Mouse (Mus musculus) kidney, postnatal 0 days (tissue): Measurements from ENCODE around the gene Lmx1b. TPM values are rescaled to one million over a fixed set of nuclear protein-coding genes. Genes with fewer than 3 reads are reported as not detected.

Experiments used
- ATAC-seq: fragments of 200-750 bp; cut with Nextera tagmentation; replicated peaks from 2 replicates; pipeline ENCODE4 v1.8.0; 2017; ENCODE audit warnings: low read depth, moderate number of reproducible peaks, moderate TSS enrichment, moderate library complexity; ENCODE audit not compliant: low FRiP score
- DNase-seq: peaks from one replicate; pipeline ENCODE4 v3.0.0-alpha.2; 2016; ENCODE audit warnings: low spot score
- H3K27ac ChIP-seq: fragments of 300-500 bp; sonication (generic); 2 replicates; pipeline ENCODE4 v1.5.1; 2014; ENCODE audit warnings: mild to moderate bottlenecking
- H3K27me3 ChIP-seq: fragments of 300-500 bp; sonication (generic); 2 replicates; pipeline ENCODE4 v1.6.1; 2014; ENCODE audit warnings: low read length, mixed read lengths; ENCODE audit not compliant: insufficient read depth
- H3K36me3 ChIP-seq: fragments of 300-500 bp; sonication (generic); 2 replicates; pipeline ENCODE4 v1.6.1; 2014; ENCODE audit warnings: low read length, mixed read lengths; ENCODE audit not compliant: insufficient read depth
- H3K4me1 ChIP-seq: fragments of 300-500 bp; sonication (generic); replicated peaks from 2 replicates; pipeline ENCODE4 v1.6.1; 2014; ENCODE audit warnings: antibody characterized with exemption, low read length, mixed read lengths; ENCODE audit not compliant: insufficient read depth
- H3K4me2 ChIP-seq: fragments of 300-500 bp; sonication (generic); 2 replicates; pipeline ENCODE4 v1.6.1; 2014; ENCODE audit warnings: mild to moderate bottlenecking, low read length, moderate library complexity, mixed read lengths
- H3K4me3 ChIP-seq: fragments of 300-500 bp; sonication (generic); replicated peaks from 2 replicates; pipeline ENCODE4 v1.5.1; 2014; ENCODE audit warnings: low read depth, low read length
- H3K9ac ChIP-seq: fragments of 300-500 bp; sonication (generic); 2 replicates; pipeline ENCODE4 v1.6.1; 2014; ENCODE audit warnings: low read depth, low read length
- H3K9me3 ChIP-seq: fragments of 300-500 bp; sonication (generic); replicated peaks from 2 replicates; pipeline ENCODE4 v1.6.1; 2016; ENCODE audit warnings: low read length, inconsistent platforms, mixed read lengths
- CTCF ChIP-seq: IDR thresholded peaks from 2 replicates; pipeline ENCODE4 v1.5.1; 2016; ENCODE audit warnings: antibody characterized with exemption, low read depth, mild to moderate bottlenecking, moderate library complexity
- WGBS: fragments of 180-500 bp; shearing (Covaris S2); extraction: QIAGEN DNeasy Blood & Tissue Kit; methylation state at CpG from one replicate; pipeline ENCODE4 v1.1.7; 2014; 5-methylcytosine and 5-hydroxymethylcytosine counted together
- polyA plus RNA-seq: library from polyadenylated mRNA; unstranded; fragments of >200 nt; fragmentation: Nextera tagmentation; extraction: Ambion mirVana; gene quantifications from 2 replicates; pipeline ENCODE4 v1.2.1, GENCODE M21; 2015

Gene Lmx1b
- polyA plus RNA-seq, 1 experiment from 2014 or later = 0.88 TPM

DNA sequence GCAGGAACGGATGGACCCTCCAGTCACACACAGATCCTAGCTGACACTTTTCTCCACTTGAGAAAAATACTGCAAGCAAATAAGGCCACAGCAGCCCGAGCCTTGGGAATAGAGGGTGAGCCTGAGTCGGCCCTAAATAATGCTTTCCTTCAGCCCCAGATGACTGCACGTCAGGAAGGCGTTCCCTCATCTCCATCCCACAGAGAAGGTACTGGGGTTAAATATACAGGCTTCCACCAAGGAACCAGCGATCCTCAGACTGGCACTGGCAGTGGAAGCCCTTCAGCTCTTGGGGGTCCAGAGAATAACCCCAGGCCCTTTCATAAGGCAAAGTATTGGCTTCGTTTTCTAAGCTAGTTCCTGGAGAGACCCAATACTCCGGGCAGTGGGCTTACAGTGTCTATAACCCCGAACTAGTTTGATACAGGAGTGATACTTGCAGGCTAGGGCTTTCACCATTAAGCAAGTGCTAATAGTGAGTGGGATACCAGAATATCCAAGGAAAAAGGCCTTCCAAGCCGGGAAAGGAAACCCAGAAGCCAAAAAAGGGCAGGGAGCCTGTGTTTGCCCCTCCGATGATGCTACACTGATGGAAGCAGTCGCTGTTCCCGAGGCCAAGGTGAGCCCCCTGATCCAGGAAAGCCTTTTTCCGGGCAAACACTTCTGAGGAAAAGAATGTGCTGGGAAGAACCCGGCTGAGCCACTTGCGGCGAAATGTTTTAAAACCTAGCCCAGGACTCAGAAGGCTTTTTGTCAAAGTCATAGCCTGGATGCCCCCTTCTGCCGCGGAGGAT, 4.8 kb downstream of the Lmx1b start:
- no peaks in the 10 kb centered on the region for H3K9me3 ChIP-seq
- H3K27me3 ChIP-seq = peaks cover 90% of the 10 kb centered on the region
- H3K27ac ChIP-seq = no peak overlapping the region
- peak overlapping the region; percentile 18; the same call in 1 of the 2 replicates for H3K4me3 ChIP-seq
- 0 out of 2 replicates have a peak overlapping the region, but pooled peaks have one; percentile 4 for H3K9ac ChIP-seq
- ATAC-seq = no peak
- H3K4me2 ChIP-seq = peak overlapping the region; percentile 39
- no peak for DNase-seq
- TF ChIP-seq CTCF = no peak
- WGBS = 15% methylated on average over 19 of the region's 19 CpGs
- no peaks in the 10 kb centered on the region for H3K36me3 ChIP-seq
- peaks cover 18% of the 10 kb centered on the region; the same call in 1 of the 2 replicates for H3K4me1 ChIP-seq

DNA sequence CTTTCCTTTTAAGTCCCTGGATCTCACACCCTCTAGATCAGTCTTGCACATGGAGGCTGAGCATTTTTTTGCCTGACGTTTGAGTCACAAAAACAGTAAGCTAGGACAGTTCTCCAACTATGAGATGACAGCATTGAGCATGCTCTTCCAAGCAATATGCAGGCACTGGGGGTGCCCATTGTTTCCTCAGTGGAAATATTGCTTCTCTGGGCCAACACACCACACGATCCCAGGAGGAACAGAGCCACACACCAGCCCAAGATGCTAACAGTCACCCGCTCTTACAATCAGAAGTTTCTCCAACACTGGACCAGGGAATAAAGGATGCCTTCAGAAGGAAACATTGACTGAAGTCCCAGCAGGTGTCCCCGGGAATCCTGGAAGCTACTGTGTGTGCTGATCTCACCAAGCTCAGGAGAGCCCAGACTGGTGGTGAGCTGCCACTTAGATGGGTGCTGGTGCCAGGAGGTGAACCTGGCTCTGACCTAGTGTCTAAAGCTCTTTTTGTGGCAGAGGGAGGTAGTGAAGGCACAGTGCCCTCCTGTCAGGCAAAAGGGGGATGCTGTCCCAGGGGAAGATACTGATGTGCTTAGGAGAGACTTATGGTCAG, 5.7 kb downstream of the Lmx1b start:
- no peaks in the 10 kb centered on the region for H3K9me3 ChIP-seq

DNA sequence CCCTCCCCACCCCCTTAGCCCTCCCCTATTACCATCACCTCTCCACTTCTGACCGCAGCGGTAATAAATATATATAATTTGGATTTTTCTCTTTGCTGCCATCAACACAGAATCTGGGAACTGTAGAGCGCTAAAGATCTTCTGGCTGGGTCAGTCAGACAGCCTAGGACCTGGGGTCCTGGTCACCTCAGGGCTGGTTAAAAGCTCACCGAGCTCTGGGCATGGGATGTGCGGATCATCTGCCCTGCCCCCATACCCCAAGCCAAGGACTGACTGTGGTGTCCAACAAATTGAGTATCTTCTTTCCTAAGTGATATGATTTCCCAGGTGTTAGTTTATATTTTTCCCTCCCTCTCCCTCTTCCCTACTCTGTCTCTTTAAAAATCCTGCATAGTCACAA, 6.4 kb downstream of the Lmx1b start:
- Histone ChIP-seq H3K36me3 (no peaks in the 10 kb centered on the region), H3K4me3 (no peak overlapping the region), H3K27ac (no peak overlapping the region), H3K9ac (no peak overlapping the region), H3K9me3 (no peaks in the 10 kb centered on the region), H3K4me1 (peaks cover 19% of the 10 kb centered on the region; the same call in 1 of the 2 replicates), H3K4me2 (no peak overlapping the region), H3K27me3 (peaks cover 89% of the 10 kb centered on the region)
- no peak for ATAC-seq
- no peak for TF ChIP-seq CTCF
- WGBS = 34% methylated on average over 5 of the region's 5 CpGs
- no peak for DNase-seq

More for the DNA sequence above, 5.7 kb downstream of the Lmx1b start:
- H3K4me3 ChIP-seq = no peak overlapping the region
- H3K4me1 ChIP-seq = peaks cover 23% of the 10 kb centered on the region; the same call in 1 of the 2 replicates
- no peak overlapping the region for H3K27ac ChIP-seq
- 43% methylated on average over 4 of the region's 4 CpGs for WGBS
- peaks cover 92% of the 10 kb centered on the region for H3K27me3 ChIP-seq
- DNase-seq (no peak), ATAC-seq (no peak)
- H3K36me3 ChIP-seq = no peaks in the 10 kb centered on the region
- no peak for TF ChIP-seq CTCF
- H3K9ac ChIP-seq = no peak overlapping the region
- H3K4me2 ChIP-seq = no peak overlapping the region

DNA sequence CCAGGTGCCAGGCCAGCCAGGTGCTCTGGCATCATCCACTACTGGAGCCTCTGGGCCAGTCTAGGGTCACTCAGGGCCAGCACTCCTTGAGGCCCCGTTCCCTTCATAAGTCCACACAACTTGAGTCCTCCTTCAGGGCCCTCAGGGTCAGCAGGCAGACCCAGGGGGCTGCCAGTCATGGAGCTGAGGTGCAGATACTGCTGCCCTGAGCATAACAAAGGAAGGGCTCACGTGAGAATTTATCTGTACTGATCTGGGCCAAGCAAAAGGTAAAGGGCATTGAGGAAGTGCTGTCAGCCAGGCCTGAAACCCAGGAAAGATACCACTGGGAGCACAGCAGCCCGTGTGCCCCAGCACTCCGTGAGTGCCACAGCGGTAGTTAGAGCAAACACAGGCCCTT, 7.1 kb downstream of the Lmx1b start:
- Histone ChIP-seq H3K9me3 (no peaks in the 10 kb centered on the region), H3K9ac (no peak overlapping the region), H3K27ac (no peak overlapping the region), H3K4me3 (no peak overlapping the region), H3K4me1 (peaks cover 19% of the 10 kb centered on the region; the same call in 1 of the 2 replicates), H3K4me2 (no peak overlapping the region), H3K36me3 (no peaks in the 10 kb centered on the region), H3K27me3 (peaks cover 82% of the 10 kb centered on the region)
- TF ChIP-seq CTCF = no peak
- WGBS = 25% methylated on average over 5 of the region's 5 CpGs
- DNase-seq = no peak
- no peak for ATAC-seq

DNA sequence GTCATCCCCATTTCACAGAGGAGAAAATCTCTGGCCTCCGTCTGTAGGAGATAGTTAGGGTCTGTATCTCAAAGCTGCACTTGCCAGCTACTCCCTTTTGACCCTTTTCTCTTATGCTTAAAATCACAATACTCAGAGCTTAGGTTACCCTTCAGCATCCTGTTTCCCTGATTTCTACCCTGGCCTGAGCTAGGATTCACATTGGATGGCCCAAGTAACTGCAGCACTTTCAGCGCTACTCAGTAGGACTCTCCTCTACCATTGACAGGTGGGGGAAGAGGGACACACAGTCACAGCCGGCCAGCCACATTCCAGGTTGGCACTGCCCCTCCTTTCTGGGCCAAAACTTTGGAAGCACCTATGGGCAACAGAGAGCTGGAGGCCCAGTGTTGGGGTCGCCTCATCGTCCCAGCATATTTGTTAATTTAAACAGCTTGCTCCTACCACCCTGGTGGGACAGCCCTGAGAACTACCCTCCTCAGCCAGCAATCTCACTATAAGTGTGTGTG, 7.7 kb downstream of the Lmx1b start:
- Histone ChIP-seq H3K36me3 (no peaks in the 10 kb centered on the region), H3K4me3 (no peak overlapping the region), H3K4me2 (no peak overlapping the region), H3K9me3 (no peaks in the 10 kb centered on the region), H3K9ac (no peak overlapping the region), H3K27ac (no peak overlapping the region), H3K27me3 (peaks cover 76% of the 10 kb centered on the region), H3K4me1 (peaks cover 19% of the 10 kb centered on the region; the same call in 1 of the 2 replicates)
- DNase-seq = no peak
- 33% methylated on average over 5 of the region's 5 CpGs for WGBS
- no peak for TF ChIP-seq CTCF
- ATAC-seq = no peak

DNA sequence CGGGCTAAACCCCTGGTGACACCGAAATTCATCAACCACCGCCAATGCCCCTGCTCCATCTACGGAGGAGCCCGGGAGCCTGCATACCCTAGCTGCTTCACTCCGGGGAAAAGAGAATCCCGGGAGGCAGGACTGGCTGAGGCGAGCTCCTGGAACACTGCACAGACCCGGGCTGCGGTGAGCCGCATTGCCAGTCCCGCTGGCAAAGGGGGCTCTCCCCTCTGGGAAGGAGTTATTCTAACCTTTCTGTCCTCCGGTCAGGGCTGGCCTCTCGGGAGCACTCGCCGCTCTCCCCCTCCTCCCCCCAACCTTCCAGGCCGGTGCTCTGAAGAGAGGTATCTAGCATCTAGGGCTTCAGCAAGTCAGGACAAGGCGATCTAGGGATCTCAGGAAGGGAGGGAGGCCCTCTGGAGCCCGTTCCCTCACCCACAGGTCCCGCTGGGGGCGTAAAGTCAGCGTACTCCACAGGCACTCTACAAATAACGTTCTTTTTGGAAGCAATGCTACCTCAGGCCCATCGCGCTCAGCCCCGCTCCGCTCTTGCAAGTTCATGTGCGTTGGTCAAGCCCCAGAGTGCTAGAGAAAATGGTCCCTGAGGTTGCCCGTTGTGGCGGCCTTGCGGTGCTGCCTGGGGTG, 8.5 kb downstream of the Lmx1b start:
- under 1% methylated on average over 31 of the region's 31 CpGs for WGBS
- no peak overlapping the region for H3K9ac ChIP-seq
- no peaks in the 10 kb centered on the region for H3K36me3 ChIP-seq
- no peaks in the 10 kb centered on the region for H3K9me3 ChIP-seq
- H3K27ac ChIP-seq = peak overlapping the region; percentile 34
- DNase-seq (no peak), ATAC-seq (no peak; the same call in 1 of the 2 replicates)
- peak overlapping the region; percentile 43 for H3K4me2 ChIP-seq
- peaks cover 73% of the 10 kb centered on the region for H3K27me3 ChIP-seq
- no peak for TF ChIP-seq CTCF
- H3K4me3 ChIP-seq = peak overlapping the region; percentile 11; the same call in 1 of the 2 replicates
- peaks cover 24% of the 10 kb centered on the region for H3K4me1 ChIP-seq
